In the genomic region with DNA sequence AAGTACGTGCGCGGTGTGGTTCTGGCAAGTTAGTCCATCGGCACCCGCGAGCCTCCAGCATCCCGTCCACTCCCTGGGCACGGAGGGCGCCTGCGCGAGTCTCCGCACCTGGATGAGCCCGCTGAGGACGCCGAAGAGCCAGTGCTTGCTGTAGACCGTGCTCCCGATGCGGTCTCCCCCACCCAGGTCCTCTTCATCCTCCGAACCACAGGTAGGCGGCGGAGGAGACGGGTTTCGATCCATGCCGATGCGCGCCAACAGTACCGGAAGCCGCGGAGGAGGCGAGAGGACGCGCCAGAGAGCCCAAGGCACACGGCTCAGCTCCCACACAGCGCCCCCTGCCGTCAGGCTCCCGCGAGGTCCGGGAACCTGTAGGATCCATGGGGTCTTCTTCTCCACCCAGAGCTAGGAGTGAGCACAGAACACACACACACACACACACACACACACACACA, we compare ENCODE assay signal across 8 mouse cellular contexts. TPM values are rescaled to one million over a fixed set of nuclear protein-coding genes. Genes with fewer than 3 reads are reported as not detected.
DNase-seq lines count a peak whose midpoint lies in the region; ATAC-seq and TF ChIP-seq lines count a peak whose summit lies in the region.

A gene (minus strand): TSS at position 291 of the 455 bp plus-strand sequence.

- no peaks in the 10 kb centered on the region for H3K4me1 ChIP-seq in cortical plate, adult 2 months (ENCODE audit: control insufficient read depth, insufficient read depth, low read length)

- peak; percentile 93 for DNase-seq in gastrocnemius, postnatal 10 days
- peak; percentile 95 for DNase-seq in induced T-regulatory cell, adult 2 months (ENCODE audit: low read depth)
- DNase-seq in left cerebral cortex, postnatal 10 days (ENCODE audit: extremely low spot score in 1 of 2, low spot score in 2 of 2): peak; percentile 73 to 91
- peak; percentile 78 for DNase-seq in right cerebral cortex, postnatal 25 days
- peak; percentile 78 to 88 for DNase-seq in urinary bladder, postnatal 4 days (ENCODE audit: low spot score in 2 of 2)

- peak; percentile 60; the same call in 1 of the 2 replicates for TF ChIP-seq POLR2A in cortical plate, adult 2 months (IDR thresholded peaks at IDR 0.05; ENCODE audit: extremely low read depth, insufficient read depth, low read length)

- ATAC-seq in activated CD4-positive, CD25-positive, alpha-beta regulatory T cell, adult 4 months: peak; percentile 96
- peak; percentile 98 for ATAC-seq in megakaryocyte-erythroid progenitor cell, adult 5-6 weeks (replicated peaks; ENCODE audit: low FRiP score, low TSS enrichment, poor library complexity, severe bottlenecking)

- intact Hi-C loops in left cerebral cortex, postnatal 10 days (cut with DNase I): loop anchor here (5.0 kb wide), 2 partner anchors 62 to 68 kb away; no protein-coding TSS in a partner anchor

- peak within 1 kb of the TSS; percentile 60 for H3K4me3 ChIP-seq in cortical plate, adult 2 months (ENCODE audit: insufficient read depth, low read length)

- no peak within 1 kb of the TSS for H3K27ac ChIP-seq in cortical plate, adult 2 months (ENCODE audit: insufficient read depth, low read length)

- peak; percentile 72 for TF ChIP-seq CTCF in cortical plate, adult 2 months (IDR thresholded peaks at IDR 0.05; ENCODE audit: extremely low read depth, insufficient read depth, low read length)

RNA-seq across cellular contexts. Expression of the gene that starts here (rescaled TPM):
- 10 to 100 TPM; 17.6 to 18.9 TPM for polyA plus RNA-seq in activated CD4-positive, CD25-positive, alpha-beta regulatory T cell, adult 4 months (2017; shearing (Covaris generic))
- 7.1 and 7.7 TPM in 2 replicates for polyA plus RNA-seq in cortical plate, adult 2 months (2012; rRNA removed)
- 1 to 10 TPM; 4.9 to 7.0 TPM for total RNA-seq in gastrocnemius, postnatal 10 days (2021)
- 1 to 10 TPM; 9.3 to 9.5 TPM for total RNA-seq in left cerebral cortex, postnatal 10 days (2021)
- 19.2 and 19.7 TPM in 2 replicates for total RNA-seq in megakaryocyte-erythroid progenitor cell, adult 5-6 weeks (2014; fragmentation: Nextera tagmentation)
- total RNA-seq in megakaryocyte-erythroid progenitor cell, adult 5-6 weeks (2017): 20.5 and 23.1 TPM in 2 replicates
